Mouse (Mus musculus): ENCODE results near the gene Vars.

Gene Vars

GRCm38 (mm10) chr17:35060071-35060470 lies 59.3 kb downstream of the Vars start:
- in situ Hi-C loops (cut with MboI; ENCODE audit: unreplicated experiment in 2 of 2), result loop anchor here (5.0 kb wide), 2 partner anchors 38 to 47 kb away; partner anchors contain the start of gene Ly6g5c (in 1 of the 2)

- in situ Hi-C loops (cut with MboI; ENCODE audit: unreplicated experiment in 2 of 2), result loop anchor here (5.0 kb wide), 2 partner anchors 39 to 46 kb away; partner anchors contain the start of gene Ly6g5c (in 1 of the 2)
Measured at GRCm38 (mm10) chr17:35060737-35061297, 60.0 kb downstream of the Vars start.

- in situ Hi-C loops (cut with MboI; ENCODE audit: unreplicated experiment in 2 of 2), result loop anchor here (5.0 kb wide), 2 partner anchors 39 to 46 kb away; partner anchors contain the start of gene Ly6g5c (in 1 of the 2)
Measured at GRCm38 (mm10) chr17:35061299-35061698, 60.5 kb downstream of the Vars start.

GRCm38 (mm10) chr17:35063466-35063865 lies 62.7 kb downstream of the Vars start:
- in situ Hi-C loops (cut with MboI; ENCODE audit: unreplicated experiment in 2 of 2), result loop anchor here (5.0 kb wide), 2 partner anchors 41 to 44 kb away; partner anchors contain the start of gene Ly6g5c (in 1 of the 2)

GRCm38 (mm10) chr17:35064378-35064877 lies 63.6 kb downstream of the Vars start:
- in situ Hi-C loops (cut with MboI; ENCODE audit: unreplicated experiment in 2 of 2), result loop anchor here (5.0 kb wide), 2 partner anchors 42 to 43 kb away; partner anchors contain the start of gene Ly6g5c (in 1 of the 2)

GRCm38 (mm10) chr17:35064951-35065947 lies 64.5 kb downstream of the Vars start, which contains the start of gene Ly6g6c:
TSS of gene Ly6g6c (plus strand) at chr17:35065388.
- in situ Hi-C loops (cut with MboI; ENCODE audit: unreplicated experiment in 2 of 2), result loop anchor here (5.0 kb wide), 3 partner anchors 42 to 47 kb away; partner anchors contain the start of gene Ly6g5c (in 1 of the 2)
